ENCODE assay signal across 13 mouse cellular contexts in the genomic region with DNA sequence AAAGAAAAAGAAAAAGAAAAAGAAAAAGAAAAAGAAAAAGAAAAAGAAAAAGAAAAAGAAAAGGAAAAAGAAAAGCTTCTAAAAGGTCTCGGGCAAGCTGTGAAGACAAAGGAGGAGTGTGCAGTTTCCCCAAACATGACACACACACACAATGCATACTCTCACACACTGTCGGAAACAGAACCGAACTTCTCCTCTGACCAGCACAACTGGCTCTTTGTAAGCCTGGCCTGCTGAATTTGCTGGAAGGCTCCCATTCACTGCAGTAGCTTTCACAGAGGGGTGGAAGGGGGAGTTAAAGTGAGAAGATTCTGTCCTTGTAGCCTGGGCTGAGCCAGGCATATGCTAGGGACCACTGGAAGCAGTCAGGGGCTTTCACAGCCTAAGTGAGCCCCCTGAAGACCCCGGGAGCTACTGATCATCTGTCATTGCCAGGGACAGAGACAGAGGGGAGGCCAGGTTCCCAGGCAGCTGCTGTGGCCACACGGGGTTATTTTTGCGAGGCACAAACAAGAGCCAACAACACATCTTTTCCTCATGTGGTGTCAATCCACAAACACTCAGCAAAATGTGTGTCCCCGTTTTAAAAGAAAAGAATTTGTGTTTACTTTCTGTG. TPM values are rescaled to one million over a fixed set of nuclear protein-coding genes. Genes with fewer than 3 reads are reported as not detected.
DNase-seq lines count a peak whose midpoint lies in the region; ATAC-seq and TF ChIP-seq lines count a peak whose summit lies in the region.
"Had no signal": no experiment of that assay in that cellular context is flagged by ENCODE, and none has a peak within 500 bp of the region (broad histone marks: within the 10 kb centered on the region; RNA-seq: fewer than 3 reads in every experiment).

No protein-coding gene starts in this region.

- no peak overlapping the region for H3K4me2 ChIP-seq in forebrain, embryonic 13.5 days
- H3K4me2 ChIP-seq in lung, embryonic 15.5 days, result no peak overlapping the region

- 57% methylated on average over 7 of the region's 7 CpGs for WGBS in forebrain, embryonic 13.5 days
- WGBS in forebrain, embryonic 10.5 days, result 67% methylated on average over 7 of the region's 7 CpGs
- 28% methylated on average over 7 of the region's 7 CpGs for WGBS in lung, embryonic 15.5 days
- WGBS in lung, adult 2 months, result 48% methylated on average over 7 of the region's 7 CpGs
- 71% methylated on average over 7 of the region's 7 CpGs for WGBS in thymus, adult 2 months

- H3K4me3 ChIP-seq in forebrain, embryonic 13.5 days, result no peak overlapping the region
- no peak overlapping the region for H3K4me3 ChIP-seq in forebrain, embryonic 10.5 days
- H3K4me3 ChIP-seq in lung, embryonic 15.5 days, result no peak overlapping the region
- H3K4me3 ChIP-seq in lung, adult 2 months (replicated peaks; ENCODE audit: extremely low read depth, low read depth, low read length), result no peak overlapping the region
- H3K4me3 ChIP-seq in thymus, adult 2 months (ENCODE audit: control insufficient read depth, insufficient read depth, low read length), result no peak overlapping the region

- peaks cover 22% of the 10 kb centered on the region for H3K4me1 ChIP-seq in forebrain, embryonic 13.5 days
- H3K4me1 ChIP-seq in forebrain, embryonic 10.5 days, result peaks cover 16% of the 10 kb centered on the region; the same call in 1 of the 2 replicates
- H3K4me1 ChIP-seq in lung, embryonic 15.5 days, result peaks cover 38% of the 10 kb centered on the region
- H3K4me1 ChIP-seq in lung, adult 2 months (ENCODE audit: control insufficient read depth, insufficient read depth, low read length), result peaks cover 5% of the 10 kb centered on the region
- no peaks in the 10 kb centered on the region for H3K4me1 ChIP-seq in thymus, adult 2 months (replicated peaks; ENCODE audit: control insufficient read depth, insufficient read depth, low read length)

- DNase-seq in forebrain, embryonic 10.5 days (ENCODE audit: extremely low spot score, low spot score), result no peak
- DNase-seq in lung, adult 2 months, result no peak
- peak; percentile 19 for DNase-seq in embryo, embryonic 11 days
- DNase-seq in lung, postnatal 10 days, result peak; percentile 18
- no peak for DNase-seq in thymus, adult 2 months
- no peak for DNase-seq in kidney, postnatal 36 days
- DNase-seq: cerebellum, postnatal 25 days; kidney, adult 9 months; liver, postnatal 0 days; right cerebral cortex, postnatal 14 days; thymus, adult 18-20 months had no signal

- H3K27ac ChIP-seq in forebrain, embryonic 13.5 days, result no peak overlapping the region
- no peak overlapping the region for H3K27ac ChIP-seq in forebrain, embryonic 10.5 days
- H3K27ac ChIP-seq in lung, embryonic 15.5 days, result peak overlapping the region; percentile 71
- no peak overlapping the region for H3K27ac ChIP-seq in thymus, adult 2 months (ENCODE audit: control insufficient read depth, insufficient read depth, low read length)

- H3K9me3 ChIP-seq in forebrain, embryonic 13.5 days (replicated peaks), result no peaks in the 10 kb centered on the region
- H3K9me3 ChIP-seq in forebrain, embryonic 10.5 days, result no peaks in the 10 kb centered on the region
- no peaks in the 10 kb centered on the region for H3K9me3 ChIP-seq in lung, embryonic 15.5 days

- TF ChIP-seq POLR2A in lung, adult 2 months (IDR thresholded peaks at IDR 0.05; ENCODE audit: borderline replicate concordance, extremely low read depth, low read depth, low read length), result no peak
- TF ChIP-seq POLR2A in thymus, adult 2 months (IDR thresholded peaks at IDR 0.05; ENCODE audit: control insufficient read depth, extremely low read depth, insufficient read depth, low read length, poor library complexity), result no peak

- no peaks in the 10 kb centered on the region for H3K27me3 ChIP-seq in forebrain, embryonic 13.5 days
- H3K27me3 ChIP-seq in forebrain, embryonic 10.5 days (ENCODE audit: poor library complexity, severe bottlenecking), result peaks cover 12% of the 10 kb centered on the region; the same call in 1 of the 2 replicates
- H3K27me3 ChIP-seq in lung, embryonic 15.5 days, result no peaks in the 10 kb centered on the region
- H3K27me3 ChIP-seq in thymus, adult 2 months (ENCODE audit: control insufficient read depth, insufficient read depth, low read length), result no peaks in the 10 kb centered on the region

- no peaks in the 10 kb centered on the region for H3K36me3 ChIP-seq in forebrain, embryonic 13.5 days (ENCODE audit: poor library complexity, severe bottlenecking)
- no peaks in the 10 kb centered on the region for H3K36me3 ChIP-seq in forebrain, embryonic 10.5 days (replicated peaks)
- no peaks in the 10 kb centered on the region for H3K36me3 ChIP-seq in lung, embryonic 15.5 days
- no peaks in the 10 kb centered on the region for H3K36me3 ChIP-seq in thymus, adult 2 months (ENCODE audit: control insufficient read depth, insufficient read depth, low read length)

- peak overlapping the region; percentile 34; the same call in 1 of the 2 replicates for H3K9ac ChIP-seq in forebrain, embryonic 13.5 days
- no peak overlapping the region for H3K9ac ChIP-seq in lung, embryonic 15.5 days
- H3K9ac ChIP-seq: liver, postnatal 0 days had no signal

- no peak for TF ChIP-seq CTCF in lung, adult 2 months (IDR thresholded peaks at IDR 0.05; ENCODE audit: insufficient read depth, low read length)
- TF ChIP-seq CTCF in thymus, adult 2 months (IDR thresholded peaks at IDR 0.05; ENCODE audit: borderline replicate concordance, control insufficient read depth, extremely low read depth, insufficient read depth, low read length, poor library complexity), result no peak

- no peak for ATAC-seq in forebrain, embryonic 13.5 days
- ATAC-seq in lung, embryonic 15.5 days (ENCODE audit: borderline replicate concordance, extremely low read depth, low FRiP score, low TSS enrichment), result peak; percentile 52
- ATAC-seq: liver, postnatal 0 days had no signal

RNA-seq across cellular contexts. Expression of gene Peli2, which starts 33.8 kb away (rescaled TPM):
- polyA plus RNA-seq in forebrain, embryonic 13.5 days (2015; fragmentation: Nextera tagmentation; extraction: Ambion mirVana), result 8.4 and 8.5 TPM in 2 replicates
- polyA plus RNA-seq in forebrain, embryonic 10.5 days (2016; fragmentation: Nextera tagmentation; extraction: Ambion mirVana), result 5.7 and 6.8 TPM in 2 replicates
- polyA plus RNA-seq in lung, embryonic 15.5 days (2015; fragmentation: Nextera tagmentation; extraction: Ambion mirVana), result 14.8 and 15.1 TPM in 2 replicates
- 18.7 and 25.0 TPM in 2 replicates for polyA plus RNA-seq in lung, adult 2 months (2012; rRNA removed)
- polyA plus RNA-seq in thymus, adult 2 months (2012; rRNA removed), result 2.8 and 4.6 TPM in 2 replicates

Comparison
In these comparisons a context has a peak if more than half of its experiments do, and no peak if none do; other contexts are left out.
1. DNase-seq: peak in embryo, embryonic 11 days (single experiment) and lung, postnatal 10 days (single experiment); none in forebrain, embryonic 10.5 days (single experiment), lung, adult 2 months (single experiment), thymus, adult 2 months (single experiment) and kidney, postnatal 36 days (0 of 2).